Mouse (Mus musculus) lung, postnatal 10 days (tissue): ENCODE measurements around the gene Tmem255b.

Source experiments
- DNase-seq: peaks from one replicate; pipeline ENCODE4 v3.0.0; 2021

The Tmem255b gene

DNA sequence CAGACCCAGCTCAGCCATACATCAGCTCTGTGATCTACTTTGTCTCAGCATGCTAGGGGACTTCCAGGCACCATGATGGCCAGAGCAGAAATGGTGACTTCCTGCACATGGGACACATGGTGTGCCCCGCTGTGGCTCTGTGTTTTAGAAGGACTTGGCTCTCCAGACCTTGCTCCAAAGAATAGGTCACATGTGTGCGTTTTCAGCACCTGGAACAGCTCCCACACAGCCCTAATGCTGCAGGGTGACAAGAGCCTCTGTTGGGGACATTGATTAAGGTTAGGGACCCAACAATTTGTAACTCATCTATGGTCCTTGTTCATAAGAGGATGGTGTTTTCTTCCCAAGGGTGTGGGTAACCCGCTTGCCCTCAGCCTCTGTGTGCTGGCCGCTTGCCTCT lies 13.2 kb downstream of the Tmem255b start:
- peak; percentile 57 for DNase-seq

DNA sequence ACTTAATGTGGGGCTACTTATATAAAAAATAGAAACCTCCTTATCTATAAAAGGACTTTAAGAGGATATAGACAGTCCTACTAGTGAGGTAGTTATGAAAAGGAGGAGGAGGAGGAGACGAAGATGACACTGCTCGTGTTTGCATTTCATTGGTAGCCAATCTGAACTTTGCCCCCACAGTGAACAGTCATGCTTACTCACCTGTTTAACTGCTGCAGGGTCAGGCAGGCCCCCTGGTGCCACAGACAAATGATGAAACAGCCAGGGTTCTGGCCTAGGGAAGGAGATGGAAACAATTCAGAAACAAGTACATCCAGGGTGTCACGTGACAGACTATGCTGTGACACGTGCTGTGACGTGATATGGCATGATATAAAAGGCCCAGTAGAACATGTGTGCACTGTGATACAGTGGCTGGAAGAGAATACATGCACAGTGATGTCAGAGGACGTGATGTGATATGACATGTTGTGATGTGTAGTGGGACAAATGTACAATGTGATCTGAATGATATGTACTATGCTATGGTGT lies 16.8 kb downstream of the Tmem255b start:
- DNase-seq: no peak

DNA sequence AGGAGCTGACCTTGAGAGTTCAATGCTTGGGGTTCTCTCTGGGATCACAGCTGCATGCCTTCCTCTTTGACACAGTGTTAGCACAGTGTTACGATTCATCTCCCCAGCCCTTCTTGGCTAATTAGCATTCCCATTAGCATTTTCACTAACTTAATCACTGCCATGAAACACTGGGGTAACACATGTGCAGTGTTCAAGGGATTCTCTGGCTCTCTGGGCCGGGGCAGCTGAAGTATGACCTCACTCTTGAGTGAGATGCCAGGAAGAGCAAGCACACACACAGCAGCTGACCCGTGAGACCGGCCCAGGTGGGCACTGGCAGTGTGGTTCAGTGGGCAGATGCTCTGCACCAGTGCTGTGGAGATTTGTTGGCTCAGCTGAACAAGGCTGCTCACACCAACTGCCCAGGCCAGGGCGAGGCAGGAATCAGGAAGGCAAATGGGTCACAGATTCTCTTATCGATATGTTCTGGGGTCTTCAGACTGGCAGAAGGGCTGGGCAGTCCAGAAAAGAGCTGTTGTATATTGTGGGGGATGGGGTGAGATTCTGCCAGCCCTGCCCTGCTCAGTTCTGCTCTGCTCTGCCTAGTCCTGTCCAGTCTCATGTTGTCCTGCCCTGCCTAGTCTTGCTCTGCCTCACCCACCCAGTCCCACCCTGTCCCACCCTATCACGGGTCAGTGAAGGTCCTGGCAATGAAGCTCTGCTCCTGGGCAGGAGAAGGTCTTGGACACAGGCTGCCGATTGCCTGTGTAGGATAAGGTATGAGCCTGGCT lies 19.5 kb downstream of the Tmem255b start:
- no peak for DNase-seq

- peak; percentile 81 for DNase-seq
Observed at GRCm38 (mm10) chr8:13455295-13455694, 20.3 kb downstream of the Tmem255b start.

- DNase-seq: no peak
Observed at GRCm38 (mm10) chr8:13459431-13459830, 24.4 kb downstream of the Tmem255b start.

DNA sequence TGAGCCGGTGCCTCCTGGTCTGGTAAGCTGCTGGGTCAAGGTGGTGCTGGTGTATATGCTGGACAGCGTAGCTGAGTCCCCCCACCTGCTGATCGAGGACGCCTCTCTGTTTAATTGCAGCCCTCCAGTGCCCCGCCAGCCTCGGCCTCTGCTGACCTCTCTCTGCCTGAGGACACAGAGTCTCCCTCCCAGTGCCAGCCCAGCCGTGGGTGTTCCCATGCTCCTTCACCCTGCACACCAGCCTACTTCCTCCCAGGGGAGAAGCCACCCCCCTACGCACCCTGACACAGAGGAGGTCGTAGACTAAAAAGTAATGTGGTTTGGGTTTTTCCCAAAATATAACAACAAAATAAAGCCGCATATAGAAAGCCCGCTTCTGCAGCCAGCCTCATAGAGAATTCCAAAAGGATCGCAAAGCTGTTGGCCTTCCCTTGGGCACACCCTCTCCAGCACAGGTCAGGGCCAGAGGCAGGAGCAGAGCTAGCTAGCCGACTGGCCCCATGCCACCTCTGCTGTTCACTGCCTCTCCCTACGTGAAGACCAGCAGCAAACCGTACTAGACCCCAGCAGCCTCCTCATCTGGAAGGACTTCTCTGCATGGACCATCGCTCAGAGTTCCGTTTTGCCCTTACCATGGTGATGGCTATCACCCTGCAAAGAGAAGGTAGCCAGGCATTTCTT lies 26.2 kb downstream of the Tmem255b start:
- peak; percentile 32 for DNase-seq

- DNase-seq: peak; percentile 84
Observed at GRCm38 (mm10) chr8:13461843-13462242, 26.9 kb downstream of the Tmem255b start.

- peak; percentile 87 for DNase-seq
Observed at GRCm38 (mm10) chr8:13462392-13462791, 27.4 kb downstream of the Tmem255b start.

GRCm38 (mm10) chr8:13465324-13465723 lies 30.3 kb downstream of the Tmem255b start:
- peak; percentile 38 for DNase-seq

- DNase-seq: no peak
Observed at GRCm38 (mm10) chr8:13466989-13467388, 32.0 kb downstream of the Tmem255b start.

- DNase-seq: no peak
Observed at GRCm38 (mm10) chr8:13468737-13469136, 33.7 kb downstream of the Tmem255b start.

GRCm38 (mm10) chr8:13471484-13471883 lies 36.5 kb downstream of the Tmem255b start:
- no peak for DNase-seq

GRCm38 (mm10) chr8:13472284-13472683 lies 37.3 kb downstream of the Tmem255b start:
- DNase-seq: peak; percentile 58

- no peak for DNase-seq
Observed at GRCm38 (mm10) chr8:13475892-13476291, 40.9 kb downstream of the Tmem255b start.

GRCm38 (mm10) chr8:13481089-13481554 lies 46.1 kb downstream of the Tmem255b start:
- peak; percentile 41 for DNase-seq

DNA sequence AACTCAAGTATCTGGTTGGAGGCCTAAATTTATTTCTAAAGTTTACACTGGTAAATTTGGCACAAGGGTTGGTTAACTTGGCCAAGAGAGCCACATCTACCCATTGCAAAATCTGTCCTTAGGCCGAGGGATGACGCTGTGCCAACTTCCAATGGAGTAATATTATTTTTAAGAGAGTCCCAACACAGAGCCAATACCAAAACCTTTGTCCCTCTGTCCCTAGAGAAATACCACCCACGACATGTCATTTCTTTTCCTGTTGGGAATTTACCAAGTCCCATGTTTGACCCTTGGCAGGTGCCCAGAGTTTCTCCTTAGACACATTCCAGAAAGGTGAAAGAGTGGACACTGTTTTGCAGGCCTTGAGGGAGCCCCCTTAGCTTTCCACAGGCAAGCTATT lies 46.6 kb downstream of the Tmem255b start:
- peak; percentile 33 for DNase-seq

GRCm38 (mm10) chr8:13482101-13482801 lies 47.3 kb downstream of the Tmem255b start:
- DNase-seq: no peak

GRCm38 (mm10) chr8:13483191-13483590 lies 48.2 kb downstream of the Tmem255b start:
- DNase-seq: no peak

- no peak for DNase-seq
Observed at GRCm38 (mm10) chr8:13489351-13489750, 54.4 kb downstream of the Tmem255b start.

DNA sequence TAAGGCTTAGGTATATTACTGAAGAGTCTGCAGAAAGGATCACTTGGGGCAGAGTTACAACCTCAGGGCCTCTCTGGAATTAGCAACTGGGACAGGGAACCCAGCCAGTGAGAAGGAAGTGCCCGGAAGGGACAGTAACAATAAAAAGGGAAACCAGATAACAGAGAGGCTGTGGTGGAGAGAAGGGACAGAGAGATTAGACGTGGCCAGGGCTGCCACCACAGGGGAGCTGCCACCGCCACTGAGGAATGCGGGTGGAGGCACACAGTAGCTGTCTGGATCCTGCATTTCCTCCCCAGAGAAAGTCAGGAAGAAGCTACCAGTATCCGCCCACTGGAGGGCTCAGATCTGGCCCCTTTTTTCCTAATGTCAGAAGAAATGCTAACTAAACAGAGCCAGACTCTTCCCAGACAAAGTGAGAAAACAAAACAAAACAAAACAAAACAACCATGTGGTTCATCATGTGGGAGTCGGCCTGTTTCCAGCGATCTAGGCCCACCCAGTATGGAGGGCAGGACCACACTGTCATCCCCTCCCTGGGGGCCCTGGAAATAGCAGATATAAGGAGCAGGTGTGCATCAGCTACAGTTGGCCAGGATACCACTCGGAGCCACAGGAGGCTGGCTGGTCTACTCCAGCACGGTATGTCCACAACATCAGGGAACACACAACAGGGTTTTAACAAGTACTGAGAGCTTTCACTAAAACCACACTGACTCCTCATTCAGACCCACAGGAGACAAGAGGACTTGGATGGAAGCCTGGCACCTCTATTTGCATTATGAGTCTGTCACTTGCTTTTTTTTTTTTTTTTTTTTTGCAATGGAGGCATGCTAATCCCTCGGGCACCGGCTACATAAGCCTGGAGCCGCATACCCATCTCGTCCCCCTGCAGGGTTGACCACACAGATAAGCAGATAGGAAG lies 55.3 kb downstream of the Tmem255b start:
- DNase-seq: no peak

- no peak for DNase-seq
Observed at GRCm38 (mm10) chr8:13491491-13492010, 56.6 kb downstream of the Tmem255b start.
